Comparison of ENCODE assay signal across 8 mouse cellular contexts in genomic region chr1:11657341-11658060, GRCm38 (mm10).
DNase-seq lines count a peak whose midpoint lies in the region; ATAC-seq lines count a peak whose summit lies in the region.

No protein-coding gene starts in this region.

- peak; percentile 91 for ATAC-seq in forebrain, embryonic 13.5 days
- ATAC-seq in kidney, embryonic 16.5 days (ENCODE audit: low FRiP score, low TSS enrichment) = peak; percentile 69; the same call in 1 of the 2 replicates

- no peak overlapping the region for H3K9ac ChIP-seq in forebrain, embryonic 13.5 days
- H3K9ac ChIP-seq in kidney, embryonic 16.5 days (replicated peaks; ENCODE audit: low read length) = no peak overlapping the region

- H3K4me1 ChIP-seq in forebrain, embryonic 13.5 days = no peaks in the 10 kb centered on the region
- H3K4me1 ChIP-seq in kidney, embryonic 16.5 days (ENCODE audit: insufficient read depth, low read length) = no peaks in the 10 kb centered on the region

- no peaks in the 10 kb centered on the region for H3K9me3 ChIP-seq in forebrain, embryonic 13.5 days (replicated peaks)
- H3K9me3 ChIP-seq in kidney, embryonic 16.5 days (ENCODE audit: low read length) = no peaks in the 10 kb centered on the region

- WGBS in forebrain, embryonic 13.5 days = 54% methylated on average over 2 of the region's 2 CpGs
- WGBS in kidney, embryonic 16.5 days = 59% methylated on average over 2 of the region's 2 CpGs

- H3K27me3 ChIP-seq in forebrain, embryonic 13.5 days = no peaks in the 10 kb centered on the region
- no peaks in the 10 kb centered on the region for H3K27me3 ChIP-seq in kidney, embryonic 16.5 days (ENCODE audit: insufficient read depth, low read length)

- no peak overlapping the region for H3K4me2 ChIP-seq in forebrain, embryonic 13.5 days
- no peak overlapping the region for H3K4me2 ChIP-seq in kidney, embryonic 16.5 days (replicated peaks; ENCODE audit: low read depth, low read length)

- H3K4me3 ChIP-seq in forebrain, embryonic 13.5 days = no peak overlapping the region
- no peak overlapping the region for H3K4me3 ChIP-seq in kidney, embryonic 16.5 days (ENCODE audit: low read length)

- DNase-seq in cerebellum, adult 11 months = peak; percentile 0
- DNase-seq in cerebellum, adult 11-12 months = no peak
- peak; percentile 1 to 2 for DNase-seq in urinary bladder, postnatal 36 days (ENCODE audit: low spot score in 2 of 2)
- DNase-seq in urinary bladder, adult 18-20 months (ENCODE audit: low spot score in 2 of 2) = no peak
- DNase-seq in mesoderm, embryonic 11.5 days (ENCODE audit: low read depth, low spot score) = peak; percentile 84
- DNase-seq in spleen, adult 18-20 months = no peak

- no peak overlapping the region for H3K27ac ChIP-seq in forebrain, embryonic 13.5 days
- H3K27ac ChIP-seq in kidney, embryonic 16.5 days (ENCODE audit: low read length) = no peak overlapping the region

- no peaks in the 10 kb centered on the region for H3K36me3 ChIP-seq in forebrain, embryonic 13.5 days (ENCODE audit: poor library complexity, severe bottlenecking)
- no peaks in the 10 kb centered on the region for H3K36me3 ChIP-seq in kidney, embryonic 16.5 days (ENCODE audit: insufficient read depth, low read length)

Comparison
In these comparisons a context has a peak if more than half of its experiments do, and no peak if none do; other contexts are left out.
1. DNase-seq: peak in cerebellum, adult 11 months (single experiment), urinary bladder, postnatal 36 days (2 of 2) and mesoderm, embryonic 11.5 days (single experiment); none in cerebellum, adult 11-12 months (single experiment), urinary bladder, adult 18-20 months (0 of 2) and spleen, adult 18-20 months (0 of 2).